Mouse (Mus musculus) embryonic facial prominence, embryonic 12.5 days (tissue): ENCODE data around the gene Bhlhe23. TPM values are rescaled to one million over a fixed set of nuclear protein-coding genes. Genes with fewer than 3 reads are reported as not detected.

Source experiments
- ATAC-seq: fragments of 200-750 bp; cut with Nextera tagmentation; 2 replicates; pipeline ENCODE4 v1.8.0; 2017; ENCODE audit not compliant: insufficient number of reproducible peaks, insufficient read depth, low FRiP score, low TSS enrichment
- H3K27ac ChIP-seq: fragments of 300-500 bp; sonication (generic); 2 replicates; pipeline ENCODE4 v1.5.1; 2016; ENCODE audit warnings: mild to moderate bottlenecking
- H3K27me3 ChIP-seq: fragments of 300-500 bp; sonication (generic); 2 replicates; pipeline ENCODE4 v1.6.1; 2016; ENCODE audit warnings: mild to moderate bottlenecking, moderate library complexity
- H3K36me3 ChIP-seq: fragments of 300-500 bp; sonication (generic); 2 replicates; pipeline ENCODE4 v1.6.1; 2016; ENCODE audit warnings: mild to moderate bottlenecking
- H3K4me1 ChIP-seq: fragments of 300-500 bp; sonication (generic); 2 replicates; pipeline ENCODE4 v1.6.1; 2016
- H3K4me2 ChIP-seq: fragments of 300-500 bp; sonication (generic); replicated peaks from 2 replicates; pipeline ENCODE4 v1.6.1; 2016; ENCODE audit warnings: mild to moderate bottlenecking, moderate library complexity
- H3K4me3 ChIP-seq: fragments of 300-500 bp; sonication (generic); 2 replicates; pipeline ENCODE4 v1.5.1; 2016; ENCODE audit warnings: mild to moderate bottlenecking
- H3K9ac ChIP-seq: fragments of 300-500 bp; sonication (generic); 2 replicates; pipeline ENCODE4 v1.6.1; 2016; ENCODE audit warnings: mild to moderate bottlenecking, moderate library complexity
- H3K9me3 ChIP-seq: fragments of 300-500 bp; sonication (generic); 2 replicates; pipeline ENCODE4 v1.6.1; 2016; ENCODE audit warnings: mild to moderate bottlenecking, moderate library complexity
- WGBS: fragments of 180-500 bp; shearing (Covaris S2); methylation state at CpG from one replicate; pipeline ENCODE4 v1.1.7; 2016; 5-methylcytosine and 5-hydroxymethylcytosine counted together
- polyA plus RNA-seq: library from polyadenylated mRNA; unstranded; fragments of >200 nt; fragmentation: Nextera tagmentation; extraction: Ambion mirVana; gene quantifications from 2 replicates; pipeline ENCODE4 v1.2.1, GENCODE M21; 2016

Gene Bhlhe23
- polyA plus RNA-seq, 1 experiment from 2014 or later: 0.97 TPM

DNA sequence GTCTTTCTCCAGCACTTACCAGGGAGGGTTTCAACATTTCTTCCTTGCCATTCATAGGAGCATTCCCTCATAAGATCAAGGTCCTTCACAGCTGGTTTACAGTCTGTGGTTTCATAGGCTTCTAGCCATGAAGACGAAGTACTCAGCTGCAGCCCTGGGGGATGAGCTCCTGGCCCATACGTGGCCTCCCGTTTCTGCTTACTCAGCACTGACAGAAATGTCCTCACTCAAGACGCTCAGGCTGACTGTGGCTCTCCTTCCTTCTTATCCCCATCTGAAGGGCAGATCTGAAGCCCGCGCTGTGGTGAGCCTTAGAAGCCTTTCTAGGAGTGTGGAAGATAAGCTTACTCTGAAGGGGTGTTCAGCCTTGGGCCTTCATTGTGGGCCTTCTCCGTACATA, 11.0 kb downstream of the Bhlhe23 start:
- 71% methylated on average over 7 of the region's 7 CpGs for WGBS
- Histone ChIP-seq H3K36me3 (no peaks in the 10 kb centered on the region), H3K4me3 (no peak overlapping the region), H3K4me2 (no peak overlapping the region), H3K9ac (no peak overlapping the region), H3K4me1 (no peaks in the 10 kb centered on the region), H3K27me3 (no peaks in the 10 kb centered on the region), H3K27ac (no peak overlapping the region), H3K9me3 (no peaks in the 10 kb centered on the region)
- ATAC-seq: no peak

DNA sequence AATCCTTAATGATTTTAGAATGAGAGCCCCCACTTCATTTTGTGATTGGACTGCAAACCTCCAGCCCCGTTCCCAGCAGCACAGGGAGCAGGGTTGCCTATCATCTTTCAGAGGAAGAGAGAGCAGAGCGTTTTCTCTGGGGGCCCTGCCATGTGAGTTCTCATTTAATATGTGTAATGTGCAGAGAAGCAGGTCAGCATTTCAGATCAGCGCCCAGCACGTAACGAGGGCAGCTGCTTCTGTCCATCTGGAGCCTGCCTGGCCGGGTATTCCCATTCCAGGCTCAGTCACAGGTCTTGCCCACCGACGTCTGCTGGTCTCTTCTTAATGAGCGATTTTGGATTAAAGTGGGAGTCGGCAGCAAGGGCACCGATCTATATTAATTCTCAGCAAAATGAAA, 11.7 kb downstream of the Bhlhe23 start:
- WGBS: 77% methylated on average over 11 of the region's 11 CpGs
- Histone ChIP-seq H3K4me1 (no peaks in the 10 kb centered on the region), H3K27me3 (no peaks in the 10 kb centered on the region), H3K4me3 (no peak overlapping the region), H3K27ac (no peak overlapping the region), H3K36me3 (no peaks in the 10 kb centered on the region), H3K4me2 (no peak overlapping the region), H3K9me3 (no peaks in the 10 kb centered on the region), H3K9ac (no peak overlapping the region)
- ATAC-seq: no peak

DNA sequence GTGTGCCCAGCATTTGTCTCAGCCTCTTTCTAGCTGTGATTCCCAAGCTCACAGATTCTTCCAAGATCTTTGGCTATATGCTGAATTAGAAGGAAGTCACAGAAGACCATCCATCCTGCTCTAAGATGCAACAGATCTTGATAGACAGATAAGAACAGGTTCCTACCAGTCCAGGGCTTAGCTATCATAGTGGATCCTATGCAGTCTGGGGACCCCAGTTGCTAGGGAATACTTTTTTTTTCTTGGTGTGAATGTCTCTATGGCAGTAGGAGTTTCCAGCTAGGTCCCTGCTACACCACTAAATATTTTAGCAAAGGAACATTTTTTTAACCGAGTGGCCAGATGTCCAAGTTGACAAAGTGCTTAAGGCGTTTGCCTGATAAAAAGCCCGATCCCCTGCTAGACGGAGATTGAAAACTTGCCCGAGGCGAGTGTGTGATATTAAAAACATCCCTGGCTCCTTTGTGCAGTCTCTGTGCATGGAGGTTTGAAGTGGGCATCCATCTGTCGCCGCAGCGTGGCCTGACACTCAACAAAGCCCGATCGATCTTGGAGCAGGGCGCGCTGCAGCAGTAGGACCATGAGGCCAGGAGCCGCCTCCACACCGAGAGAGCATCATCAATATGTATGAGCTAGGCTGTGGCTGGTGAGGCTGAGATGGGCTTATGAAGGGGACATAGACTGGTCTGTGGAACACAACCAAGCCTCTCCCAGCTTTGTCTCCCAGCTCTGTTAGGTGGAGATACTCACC, 18.0 kb downstream of the Bhlhe23 start:
- no peak for ATAC-seq
- H3K9me3 ChIP-seq: no peaks in the 10 kb centered on the region
- no peaks in the 10 kb centered on the region for H3K36me3 ChIP-seq
- no peaks in the 10 kb centered on the region for H3K27me3 ChIP-seq
- 46% methylated on average over 15 of the region's 15 CpGs for WGBS
- no peak overlapping the region for H3K4me3 ChIP-seq
- no peaks in the 10 kb centered on the region for H3K4me1 ChIP-seq
- no peak overlapping the region for H3K4me2 ChIP-seq
- no peak overlapping the region for H3K27ac ChIP-seq
- H3K9ac ChIP-seq: no peak overlapping the region

DNA sequence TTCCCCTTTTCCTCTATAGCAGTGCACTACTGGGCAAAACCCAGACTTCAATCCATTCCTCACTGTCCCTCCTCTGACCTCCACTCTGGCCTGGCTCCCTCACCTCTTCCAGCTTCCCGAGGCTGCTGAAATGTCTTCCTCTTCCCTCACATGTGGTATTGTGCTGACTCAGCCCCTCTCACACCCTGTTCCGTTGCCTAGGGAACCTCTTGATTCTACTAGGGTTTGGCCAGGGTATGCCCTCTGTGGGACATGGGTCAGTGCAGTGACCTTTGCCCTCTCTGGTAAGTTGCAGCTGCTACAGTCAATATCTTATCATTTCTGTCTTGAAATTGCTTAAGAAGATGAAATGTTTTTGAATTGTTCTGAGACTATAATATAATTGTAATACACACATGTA, 19.9 kb downstream of the Bhlhe23 start:
- Histone ChIP-seq H3K9ac (no peak overlapping the region), H3K9me3 (no peaks in the 10 kb centered on the region), H3K4me1 (no peaks in the 10 kb centered on the region), H3K4me2 (no peak overlapping the region), H3K4me3 (no peak overlapping the region), H3K27me3 (no peaks in the 10 kb centered on the region), H3K27ac (no peak overlapping the region), H3K36me3 (no peaks in the 10 kb centered on the region)
- 27% methylated on average over 2 of the region's 2 CpGs for WGBS
- no peak for ATAC-seq

DNA sequence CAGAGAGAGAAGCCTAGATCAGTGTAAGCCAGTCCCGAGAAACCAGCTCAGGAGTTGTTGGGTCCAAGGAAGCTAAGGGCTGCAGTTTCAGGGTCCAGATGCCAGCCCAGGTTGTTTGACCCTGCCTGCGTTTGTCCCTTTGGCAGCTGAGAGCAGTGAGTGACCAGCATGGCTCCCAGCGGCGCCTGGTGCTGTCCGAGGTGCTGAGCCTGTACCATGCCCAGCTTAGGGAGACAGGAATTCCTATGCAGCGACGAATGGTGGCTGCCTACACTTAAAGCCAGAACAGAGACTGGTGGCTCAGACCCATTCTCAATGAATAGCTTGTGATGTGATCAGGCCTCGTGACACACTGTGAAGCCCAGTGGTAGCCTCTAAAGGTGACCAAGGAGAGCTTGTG, 20.8 kb downstream of the Bhlhe23 start:
- no peak overlapping the region for H3K4me2 ChIP-seq
- no peak overlapping the region for H3K9ac ChIP-seq
- no peak overlapping the region for H3K27ac ChIP-seq
- 2% methylated on average over 8 of the region's 8 CpGs for WGBS
- H3K36me3 ChIP-seq: no peaks in the 10 kb centered on the region
- H3K4me3 ChIP-seq: no peak overlapping the region
- no peaks in the 10 kb centered on the region for H3K27me3 ChIP-seq
- ATAC-seq: no peak
- no peaks in the 10 kb centered on the region for H3K4me1 ChIP-seq
- no peaks in the 10 kb centered on the region for H3K9me3 ChIP-seq

DNA sequence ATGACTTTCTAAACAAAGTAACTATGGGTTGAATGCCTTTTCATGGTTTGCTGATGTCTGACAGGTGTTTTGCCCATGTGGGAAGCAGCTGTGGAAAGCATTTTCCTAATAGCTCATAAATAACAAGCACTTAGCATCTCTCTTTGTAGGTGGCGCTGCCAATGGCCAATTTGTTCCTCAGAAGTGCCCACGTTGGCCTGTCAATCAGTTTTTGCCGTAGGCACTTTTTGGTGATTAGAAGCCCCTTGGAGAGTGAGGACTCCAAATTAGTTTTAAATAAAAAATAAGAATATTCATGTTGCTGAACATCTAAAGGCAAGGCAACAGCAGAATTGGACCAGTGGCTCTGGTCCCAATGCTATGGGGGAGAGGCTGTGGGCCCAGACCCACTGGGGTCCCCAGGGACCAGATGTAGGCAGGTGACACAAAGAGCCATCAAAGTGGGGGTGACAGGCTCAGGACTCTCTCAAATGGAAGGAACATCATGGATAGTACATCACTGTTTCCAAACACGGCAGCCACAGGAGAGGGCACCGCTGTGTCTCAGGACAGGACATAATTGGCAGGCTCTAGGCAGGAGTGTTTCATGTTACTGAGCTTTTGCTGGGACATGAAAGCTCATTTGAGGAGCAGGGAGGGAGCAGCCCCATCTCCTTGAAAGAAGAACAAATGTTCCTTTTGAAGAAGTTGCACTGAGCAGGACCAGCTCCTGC, 21.6 kb downstream of the Bhlhe23 start:
- H3K27ac ChIP-seq: no peak overlapping the region
- no peaks in the 10 kb centered on the region for H3K4me1 ChIP-seq
- WGBS: 74% methylated on average over 5 of the region's 5 CpGs
- no peak for ATAC-seq
- no peak overlapping the region for H3K4me2 ChIP-seq
- H3K9me3 ChIP-seq: no peaks in the 10 kb centered on the region
- no peak overlapping the region for H3K4me3 ChIP-seq
- no peaks in the 10 kb centered on the region for H3K36me3 ChIP-seq
- no peaks in the 10 kb centered on the region for H3K27me3 ChIP-seq
- H3K9ac ChIP-seq: no peak overlapping the region

DNA sequence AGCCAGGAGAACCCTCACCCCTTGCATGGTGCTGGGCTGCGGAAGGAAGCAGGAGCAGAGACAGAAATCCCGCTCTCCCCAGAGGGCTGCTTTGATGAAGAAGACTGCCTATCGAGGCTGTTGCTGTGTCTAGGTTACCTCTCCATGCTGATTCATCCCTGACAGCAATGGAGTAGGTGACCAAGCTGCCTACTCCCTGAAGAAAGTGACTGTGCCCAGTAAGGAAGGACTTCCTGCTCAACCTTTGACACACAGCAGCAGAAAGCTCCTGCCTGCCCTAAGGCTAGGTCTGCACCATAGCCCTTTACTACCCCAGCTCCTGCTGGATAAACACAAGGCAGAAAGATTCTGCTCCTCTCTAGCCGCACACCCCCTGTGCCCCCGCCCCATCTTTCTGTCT, 27.8 kb downstream of the Bhlhe23 start:
- no peak overlapping the region for H3K9ac ChIP-seq
- H3K4me3 ChIP-seq: no peak overlapping the region
- no peak for ATAC-seq
- no peaks in the 10 kb centered on the region for H3K9me3 ChIP-seq
- 31% methylated on average over 5 of the region's 5 CpGs for WGBS
- H3K36me3 ChIP-seq: no peaks in the 10 kb centered on the region
- H3K27me3 ChIP-seq: no peaks in the 10 kb centered on the region
- H3K4me2 ChIP-seq: no peak overlapping the region
- no peak overlapping the region for H3K27ac ChIP-seq
- H3K4me1 ChIP-seq: no peaks in the 10 kb centered on the region

DNA sequence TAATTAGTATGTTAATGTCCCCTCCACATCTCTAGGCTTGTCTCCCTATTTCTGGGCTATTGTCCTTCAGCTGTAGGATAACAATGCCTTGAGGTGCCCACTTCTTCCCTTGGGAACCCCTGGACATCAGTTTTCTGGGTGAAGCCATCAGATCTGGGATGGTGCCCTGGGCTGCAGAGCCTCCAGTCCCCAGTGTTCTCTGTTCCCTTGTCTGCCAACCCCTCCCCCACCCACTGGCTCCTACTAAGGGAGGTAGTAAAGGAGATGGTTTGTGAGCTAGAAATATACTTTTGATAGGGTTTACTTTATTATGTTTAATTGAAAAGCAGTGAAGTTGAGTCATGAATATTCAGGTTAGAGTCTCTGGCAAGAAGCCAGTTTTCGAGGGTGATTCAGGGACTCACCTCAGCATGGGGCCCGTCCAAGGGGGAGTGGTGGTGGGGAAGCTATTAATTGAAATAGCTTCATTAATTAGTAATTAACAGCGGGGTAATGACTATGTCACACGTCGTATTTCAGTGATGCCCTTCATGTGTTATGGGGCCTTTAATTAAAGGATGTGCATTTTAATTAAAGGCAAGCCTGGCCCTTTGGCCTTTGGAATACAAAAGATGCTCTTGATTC, 30.0 kb downstream of the Bhlhe23 start:
- no peaks in the 10 kb centered on the region for H3K36me3 ChIP-seq
- H3K4me3 ChIP-seq: no peak overlapping the region
- H3K27me3 ChIP-seq: no peaks in the 10 kb centered on the region
- H3K27ac ChIP-seq: no peak overlapping the region
- H3K9ac ChIP-seq: no peak overlapping the region
- ATAC-seq: no peak
- no peaks in the 10 kb centered on the region for H3K9me3 ChIP-seq
- 23% methylated on average over 5 of the region's 5 CpGs for WGBS
- no peaks in the 10 kb centered on the region for H3K4me1 ChIP-seq
- no peak overlapping the region for H3K4me2 ChIP-seq

DNA sequence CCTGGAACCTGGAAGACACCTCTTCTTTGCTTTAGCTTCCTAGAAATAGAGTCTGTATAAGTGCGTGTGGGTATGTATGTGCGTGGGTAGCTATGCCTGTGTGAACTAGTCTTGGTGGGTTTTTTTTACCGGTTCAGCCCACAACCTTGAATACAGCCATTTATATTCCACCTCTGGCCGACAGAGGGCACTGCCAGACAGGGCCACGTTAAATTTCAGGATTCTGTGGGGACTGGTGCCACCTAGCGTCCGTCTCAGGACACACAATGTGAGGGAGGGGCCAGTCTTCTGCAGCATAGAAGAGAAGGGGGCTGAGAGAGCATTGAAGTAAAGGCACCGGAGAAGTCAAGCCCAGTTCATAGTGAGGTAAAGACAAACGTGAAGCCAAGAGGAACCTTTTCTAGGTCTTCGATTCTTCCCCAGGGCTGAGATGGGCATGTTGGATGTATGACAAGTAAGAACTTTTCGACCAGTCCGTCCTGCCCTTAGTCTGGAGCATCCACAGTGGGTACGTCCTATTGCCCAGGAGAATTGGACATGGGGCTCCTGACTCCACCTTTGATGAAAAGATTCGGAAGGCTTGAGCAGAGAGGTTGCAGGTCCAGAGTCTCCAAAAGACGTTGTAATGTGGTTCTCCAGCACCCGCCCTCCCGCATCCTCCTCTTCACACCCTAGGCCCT, 31.3 kb downstream of the Bhlhe23 start:
- Histone ChIP-seq H3K4me1 (no peaks in the 10 kb centered on the region), H3K4me3 (no peak overlapping the region), H3K9me3 (no peaks in the 10 kb centered on the region), H3K36me3 (no peaks in the 10 kb centered on the region), H3K4me2 (no peak overlapping the region), H3K27ac (no peak overlapping the region), H3K9ac (no peak overlapping the region), H3K27me3 (no peaks in the 10 kb centered on the region)
- 35% methylated on average over 17 of the region's 17 CpGs for WGBS
- ATAC-seq: peak; percentile 60; the same call in 1 of the 2 replicates

DNA sequence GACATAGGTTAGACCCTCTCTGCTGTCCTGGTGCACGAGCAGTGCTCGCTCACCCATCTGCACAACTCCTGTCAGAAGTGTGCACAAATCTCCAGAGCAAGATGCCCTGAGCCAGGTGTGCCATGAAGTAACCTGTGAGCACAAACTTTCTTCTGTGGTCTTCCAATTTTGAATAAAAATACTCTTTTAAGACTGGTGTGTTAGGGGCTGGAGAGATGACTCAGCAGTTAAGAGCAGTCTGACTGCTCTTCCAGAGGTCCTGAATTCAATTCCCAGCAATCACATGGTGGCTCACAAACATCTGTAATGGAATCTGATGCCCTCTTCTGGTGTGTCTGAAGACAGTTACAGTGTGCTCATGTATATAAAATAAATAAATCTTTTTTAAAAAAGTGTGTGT, 33.4 kb downstream of the Bhlhe23 start:
- Histone ChIP-seq H3K4me3 (no peak overlapping the region), H3K4me1 (no peaks in the 10 kb centered on the region), H3K27me3 (no peaks in the 10 kb centered on the region), H3K9ac (no peak overlapping the region), H3K4me2 (no peak overlapping the region), H3K36me3 (no peaks in the 10 kb centered on the region), H3K9me3 (no peaks in the 10 kb centered on the region), H3K27ac (no peak overlapping the region)
- ATAC-seq: no peak
- 86% methylated on average over 2 of the region's 2 CpGs for WGBS

DNA sequence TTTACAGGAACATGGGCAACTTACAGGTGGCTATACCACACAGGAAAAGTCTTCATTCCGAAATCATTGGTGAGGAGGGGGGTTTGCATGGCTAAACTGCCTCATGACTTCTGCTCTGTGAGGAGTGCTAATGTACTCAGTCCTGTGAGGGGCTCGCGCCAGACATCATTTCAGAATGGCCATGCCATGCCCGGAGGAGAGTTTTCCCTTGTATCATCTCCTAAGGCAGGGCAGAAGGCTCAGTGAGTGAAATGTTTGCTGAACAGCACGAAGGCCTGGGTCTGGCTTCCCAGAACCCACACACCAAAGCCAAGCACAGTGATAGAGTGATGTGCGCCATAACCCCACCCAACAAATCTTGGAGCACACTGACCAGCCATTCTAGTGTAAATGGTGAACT, 33.9 kb downstream of the Bhlhe23 start:
- Histone ChIP-seq H3K27ac (no peak overlapping the region), H3K4me3 (no peak overlapping the region), H3K36me3 (no peaks in the 10 kb centered on the region), H3K4me2 (no peak overlapping the region), H3K9me3 (no peaks in the 10 kb centered on the region), H3K4me1 (no peaks in the 10 kb centered on the region), H3K27me3 (no peaks in the 10 kb centered on the region), H3K9ac (no peak overlapping the region)
- 85% methylated on average over 6 of the region's 6 CpGs for whole genome bisulfite sequencing
- ATAC-seq: no peak

DNA sequence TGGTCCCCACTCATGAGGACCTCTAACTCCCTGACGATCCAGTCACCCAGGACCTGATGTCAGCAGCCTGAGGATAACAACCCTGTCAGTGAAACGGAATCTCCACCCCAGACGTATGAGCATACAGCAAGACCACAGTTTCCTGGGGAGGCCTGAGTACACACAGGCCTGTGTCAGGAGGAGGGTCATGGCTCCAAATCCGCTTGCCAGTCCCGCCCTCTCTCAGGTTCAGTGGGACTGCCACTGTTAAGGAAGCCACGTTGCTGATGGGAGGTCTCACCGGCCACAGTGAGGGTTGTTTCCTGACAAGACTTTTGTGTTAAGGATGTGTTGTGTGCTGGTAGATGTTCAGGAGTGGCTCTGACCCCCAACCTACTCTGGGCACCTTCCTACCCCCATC, 35.3 kb downstream of the Bhlhe23 start:
- Histone ChIP-seq H3K4me1 (no peaks in the 10 kb centered on the region), H3K36me3 (no peaks in the 10 kb centered on the region), H3K9me3 (no peaks in the 10 kb centered on the region), H3K4me3 (no peak overlapping the region), H3K4me2 (no peak overlapping the region), H3K27me3 (no peaks in the 10 kb centered on the region), H3K9ac (no peak overlapping the region), H3K27ac (no peak overlapping the region)
- ATAC-seq: no peak
- WGBS: 72% methylated on average over 7 of the region's 7 CpGs
